9 mouse cellular contexts compared by ENCODE assay signal in genomic region chr17:31492416-31492815, GRCm38 (mm10). TPM values are rescaled to one million over a fixed set of nuclear protein-coding genes. Genes with fewer than 3 reads are reported as not detected.
DNase-seq lines count a peak whose midpoint lies in the region; ATAC-seq and TF ChIP-seq lines count a peak whose summit lies in the region.
"Had no signal": no experiment of that assay in that cellular context is flagged by ENCODE, and none has a peak within 500 bp of the region (broad histone marks: within the 10 kb centered on the region; RNA-seq: fewer than 3 reads in every experiment).

No protein-coding gene starts in this region.

- peak; percentile 93 for ATAC-seq in forebrain, postnatal 0 days
- 0 out of 2 replicates have a peak, but pooled peaks have one; percentile 29 for ATAC-seq in hindbrain, embryonic 12.5 days (ENCODE audit: low FRiP score)
- peak; percentile 89 for ATAC-seq in megakaryocyte, adult 5-6 weeks (ENCODE audit: poor library complexity, severe bottlenecking)

- H3K4me1 ChIP-seq in forebrain, postnatal 0 days (ENCODE audit: insufficient read depth) = no peaks in the 10 kb centered on the region
- H3K4me1 ChIP-seq in hindbrain, embryonic 12.5 days = peaks cover 1% of the 10 kb centered on the region; the same call in 1 of the 2 replicates
- H3K4me1 ChIP-seq: liver, embryonic 15.5 days had no signal

- no peaks in the 10 kb centered on the region for H3K27me3 ChIP-seq in forebrain, postnatal 0 days (ENCODE audit: insufficient read depth, low read length)
- no peaks in the 10 kb centered on the region for H3K27me3 ChIP-seq in hindbrain, embryonic 12.5 days
- H3K27me3 ChIP-seq: liver, embryonic 15.5 days had no signal

- peaks cover 25% of the 10 kb centered on the region for H3K36me3 ChIP-seq in forebrain, postnatal 0 days (ENCODE audit: insufficient read depth)
- peaks cover 24% of the 10 kb centered on the region for H3K36me3 ChIP-seq in hindbrain, embryonic 12.5 days

- peak overlapping the region; percentile 40; the same call in 1 of the 2 replicates for H3K27ac ChIP-seq in forebrain, postnatal 0 days (ENCODE audit: low read depth, low read length)
- no peak overlapping the region for H3K27ac ChIP-seq in hindbrain, embryonic 12.5 days
- H3K27ac ChIP-seq: liver, embryonic 15.5 days had no signal

- H3K9ac ChIP-seq in forebrain, postnatal 0 days = no peak overlapping the region
- no peak overlapping the region for H3K9ac ChIP-seq in hindbrain, embryonic 12.5 days
- H3K9ac ChIP-seq: liver, embryonic 15.5 days had no signal

- H3K9me3 ChIP-seq in forebrain, postnatal 0 days (ENCODE audit: low read length) = no peaks in the 10 kb centered on the region
- H3K9me3 ChIP-seq in hindbrain, embryonic 12.5 days (replicated peaks) = no peaks in the 10 kb centered on the region
- H3K9me3 ChIP-seq: liver, embryonic 15.5 days had no signal

- DNase-seq in Muller cell, postnatal 12 days (ENCODE audit: inconsistent ontology term) = peak; percentile 65
- peak; percentile 81 to 82 for DNase-seq in cerebellum, adult 18-20 months
- DNase-seq in forebrain, postnatal 0 days = peak; percentile 96
- peak; percentile 83 to 92 for DNase-seq in layer of hippocampus, postnatal 14 days (ENCODE audit: low spot score in 2 of 2)
- DNase-seq in right cerebral cortex, adult 18-20 months = peak; percentile 79
- peak; percentile 34 for DNase-seq in urinary bladder, adult 2 months (ENCODE audit: low spot score)

- 0% methylated on average over 2 of the region's 2 CpGs for WGBS in forebrain, postnatal 0 days
- WGBS in hindbrain, embryonic 12.5 days = 0% methylated on average over 2 of the region's 2 CpGs

- H3K4me2 ChIP-seq in forebrain, postnatal 0 days (ENCODE audit: low read depth) = no peak overlapping the region
- H3K4me2 ChIP-seq in hindbrain, embryonic 12.5 days (replicated peaks) = no peak overlapping the region
- H3K4me2 ChIP-seq: liver, embryonic 15.5 days had no signal

- peak; percentile 99 for TF ChIP-seq CTCF in forebrain, postnatal 0 days (IDR thresholded peaks at IDR 0.05; ENCODE audit: low read depth)

- H3K4me3 ChIP-seq in forebrain, postnatal 0 days (ENCODE audit: low read depth, low read length) = no peak overlapping the region
- H3K4me3 ChIP-seq in hindbrain, embryonic 12.5 days = no peak overlapping the region
- H3K4me3 ChIP-seq: liver, embryonic 15.5 days had no signal

RNA-seq across cellular contexts. Expression of gene Wdr4, which starts 27.4 kb away (rescaled TPM):
- 54.4 and 55.7 TPM in 2 replicates for total RNA-seq in forebrain, postnatal 0 days (2014; rRNA removed)
- polyA plus RNA-seq in forebrain, postnatal 0 days (2015; fragmentation: Nextera tagmentation; extraction: Ambion mirVana) = 28.7 and 31.7 TPM in 2 replicates
- polyA plus RNA-seq in hindbrain, embryonic 12.5 days (2016; fragmentation: Nextera tagmentation; extraction: Ambion mirVana) = 36.2 and 39.0 TPM in 2 replicates
- 10 to 100 TPM; 24.7 to 29.8 TPM for total RNA-seq in layer of hippocampus, postnatal 14 days (2021)
- total RNA-seq in megakaryocyte, adult 5-6 weeks (2015) = 2.8 and 3.4 TPM in 2 replicates
- 3.7 and 7.3 TPM in 2 replicates for total RNA-seq in megakaryocyte, adult 5-6 weeks (2017)
- polyA plus RNA-seq in urinary bladder, adult 2 months (2012; rRNA removed) = 20.5 and 26.7 TPM in 2 replicates

RNA-seq across cellular contexts. Expression of gene Ndufv3, which starts 27.5 kb away (rescaled TPM):
- total RNA-seq in forebrain, postnatal 0 days (2014; rRNA removed) = 337 and 459 TPM in 2 replicates
- polyA plus RNA-seq in forebrain, postnatal 0 days (2015; fragmentation: Nextera tagmentation; extraction: Ambion mirVana) = 500 and 583 TPM in 2 replicates
- 230 and 273 TPM in 2 replicates for polyA plus RNA-seq in hindbrain, embryonic 12.5 days (2016; fragmentation: Nextera tagmentation; extraction: Ambion mirVana)
- 100 to 1,000 TPM; 319 to 320 TPM for total RNA-seq in layer of hippocampus, postnatal 14 days (2021)
- total RNA-seq in megakaryocyte, adult 5-6 weeks (2015) = 92.8 and 95.7 TPM in 2 replicates
- 215 and 217 TPM in 2 replicates for total RNA-seq in megakaryocyte, adult 5-6 weeks (2017)
- polyA plus RNA-seq in urinary bladder, adult 2 months (2012; rRNA removed) = 219 and 221 TPM in 2 replicates

Comparison
In these comparisons a context has a peak if more than half of its experiments do, and no peak if none do; other contexts are left out.
1. DNase-seq: peak in every context shown above with its lines; median percentile 96 in forebrain, postnatal 0 days; 88 in layer of hippocampus, postnatal 14 days; 82 in cerebellum, adult 18-20 months; 79 in right cerebral cortex, adult 18-20 months; 65 in Muller cell, postnatal 12 days; 34 in urinary bladder, adult 2 months.
2. ATAC-seq: peak in every context shown above with its lines; median percentile 93 in forebrain, postnatal 0 days; 89 in megakaryocyte, adult 5-6 weeks; 29 in hindbrain, embryonic 12.5 days.